Mouse (Mus musculus) urinary bladder, postnatal 14 days (tissue): ENCODE data around the gene Fem1b.
A peak's percentile ranks its signal among the peaks of the same experiment; 100 is the strongest.
"Not testable (repeated sequence)": the region's sequence is repeated elsewhere in the genome, so short reads cannot be mapped to it uniquely, and the experiment has no call there.

ENCODE experiments used
- DNase-seq: peaks from one replicate; pipeline ENCODE4 v3.0.0; 2021; ENCODE audit warnings: low spot score

Fem1b gene

GRCm38 (mm10) chr9:62826456-62826855 lies 14.7 kb upstream of the Fem1b start:
- DNase-seq = no peak

GRCm38 (mm10) chr9:62825791-62826393 lies 14.2 kb upstream of the Fem1b start:
- DNase-seq = no peak

DNA sequence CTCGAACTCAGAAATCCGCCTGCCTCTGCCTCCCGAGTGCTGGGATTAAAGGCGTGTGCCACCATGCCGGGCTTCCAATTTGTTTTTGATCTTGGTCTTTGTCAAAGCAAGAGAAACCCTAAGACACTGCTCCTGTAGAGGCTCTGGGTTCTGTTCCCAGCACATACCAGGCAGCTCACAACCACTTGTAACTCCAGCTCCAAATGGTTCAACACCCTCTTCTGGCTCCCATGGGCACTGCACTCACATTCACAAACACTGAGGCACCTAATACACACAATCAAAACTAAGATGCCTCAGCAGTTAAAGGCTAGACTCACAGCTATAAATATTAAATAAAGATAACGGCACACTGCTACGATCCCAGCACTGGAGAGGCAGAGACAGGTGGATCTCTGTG lies 10.1 kb upstream of the Fem1b start:
- no peak for DNase-seq

GRCm38 (mm10) chr9:62820829-62821228 lies 9.1 kb upstream of the Fem1b start:
- DNase-seq = no peak

DNA sequence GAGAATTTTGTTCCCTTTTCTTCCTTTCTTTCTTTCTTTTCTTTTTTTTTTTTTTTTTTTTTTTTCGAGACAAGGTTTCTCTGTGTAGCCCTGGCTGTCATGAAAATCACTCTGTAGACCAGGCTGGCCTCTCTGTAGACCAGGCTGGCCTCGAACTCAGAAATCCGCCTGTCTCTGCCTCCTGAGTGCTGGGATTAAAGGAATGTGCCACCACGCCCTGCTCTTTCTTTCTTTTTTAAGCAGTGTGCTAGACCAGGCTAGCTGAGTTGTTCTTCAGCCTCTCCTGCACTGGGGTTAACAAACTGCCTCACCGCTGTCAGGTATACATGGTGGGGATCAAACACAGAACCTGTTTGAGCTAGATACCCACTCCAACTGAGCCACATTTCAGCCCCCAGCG lies 8.2 kb upstream of the Fem1b start:
- not testable (repeated sequence) for DNase-seq

- DNase-seq = no peak
Measured at GRCm38 (mm10) chr9:62819494-62819893, 7.8 kb upstream of the Fem1b start.

DNA sequence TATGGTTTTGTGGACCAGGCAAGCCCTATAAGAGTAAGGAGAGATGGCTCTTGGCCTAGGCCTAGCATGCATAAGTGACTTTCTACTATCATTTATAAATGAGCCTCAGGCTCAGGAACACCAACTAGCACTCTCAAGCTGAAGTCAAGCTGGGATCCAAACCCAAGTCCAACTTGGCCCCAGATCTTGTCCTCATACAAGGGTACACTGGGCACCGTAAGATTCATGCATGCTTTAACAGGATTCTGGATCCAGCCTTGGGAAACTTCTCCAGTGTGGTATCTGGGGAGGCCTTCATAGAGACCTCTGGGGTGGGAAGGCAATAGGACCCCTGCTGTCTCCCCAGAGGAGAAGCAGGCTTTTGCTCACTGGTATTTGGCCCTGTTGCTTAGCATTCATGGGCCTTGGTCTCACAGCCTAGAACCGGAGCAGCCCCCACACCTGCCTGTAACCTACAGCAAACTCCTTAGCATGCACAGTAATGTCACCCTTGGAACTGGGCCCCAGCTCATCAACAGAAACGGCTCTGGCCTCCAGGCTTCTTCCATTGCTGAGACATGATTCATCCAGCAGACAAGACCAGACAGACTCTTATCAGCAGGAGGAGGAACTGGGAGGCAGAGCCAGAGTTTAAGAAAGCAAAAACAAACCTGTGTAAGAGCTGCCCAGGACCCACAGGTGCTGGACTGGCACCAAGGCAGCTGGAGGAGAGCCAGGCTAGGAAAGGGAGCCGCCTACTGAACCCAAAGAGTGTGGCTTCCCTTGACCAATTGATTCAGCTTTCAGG lies 6.3 kb upstream of the Fem1b start:
- DNase-seq = peak; percentile 85

GRCm38 (mm10) chr9:62817099-62817571 lies 5.4 kb upstream of the Fem1b start:
- DNase-seq = peak; percentile 72

DNA sequence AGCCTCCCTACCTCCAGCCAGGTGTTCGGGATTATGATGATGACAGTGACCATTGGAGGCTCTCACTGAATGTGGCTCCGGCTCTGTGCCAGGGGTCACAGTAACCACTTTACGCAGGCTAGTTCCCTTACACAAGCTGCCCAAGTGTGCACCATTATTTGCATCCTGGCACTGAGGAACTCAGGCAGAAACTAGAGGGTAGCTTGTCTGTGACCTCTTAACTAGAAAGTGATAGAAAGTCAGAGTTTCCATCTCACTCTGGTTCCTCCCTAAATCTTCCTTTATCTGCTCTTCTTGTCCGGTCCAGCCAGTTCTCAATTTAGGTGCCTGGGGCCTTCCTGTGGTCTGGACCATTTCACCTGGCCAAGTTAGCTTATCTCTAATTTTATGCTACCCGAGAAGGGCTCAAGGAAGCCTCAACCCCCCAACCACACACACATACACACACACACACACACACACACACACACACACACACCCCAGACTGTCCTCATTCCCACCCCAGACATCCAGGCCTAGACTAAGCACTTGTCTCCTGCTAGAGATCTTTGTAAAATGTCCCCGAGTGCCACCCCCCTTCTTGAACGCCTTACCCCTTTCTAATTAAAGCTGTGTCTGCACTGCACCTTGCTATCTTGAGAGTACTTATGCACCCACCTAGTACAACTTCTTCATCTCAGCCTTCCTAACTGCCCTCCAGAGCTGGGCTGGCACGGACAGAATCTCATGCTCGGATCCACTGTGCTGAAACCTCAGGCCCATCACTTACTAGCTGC lies 4.8 kb upstream of the Fem1b start:
- DNase-seq = no peak

GRCm38 (mm10) chr9:62814751-62815150 lies 3.0 kb upstream of the Fem1b start:
- no peak for DNase-seq

DNA sequence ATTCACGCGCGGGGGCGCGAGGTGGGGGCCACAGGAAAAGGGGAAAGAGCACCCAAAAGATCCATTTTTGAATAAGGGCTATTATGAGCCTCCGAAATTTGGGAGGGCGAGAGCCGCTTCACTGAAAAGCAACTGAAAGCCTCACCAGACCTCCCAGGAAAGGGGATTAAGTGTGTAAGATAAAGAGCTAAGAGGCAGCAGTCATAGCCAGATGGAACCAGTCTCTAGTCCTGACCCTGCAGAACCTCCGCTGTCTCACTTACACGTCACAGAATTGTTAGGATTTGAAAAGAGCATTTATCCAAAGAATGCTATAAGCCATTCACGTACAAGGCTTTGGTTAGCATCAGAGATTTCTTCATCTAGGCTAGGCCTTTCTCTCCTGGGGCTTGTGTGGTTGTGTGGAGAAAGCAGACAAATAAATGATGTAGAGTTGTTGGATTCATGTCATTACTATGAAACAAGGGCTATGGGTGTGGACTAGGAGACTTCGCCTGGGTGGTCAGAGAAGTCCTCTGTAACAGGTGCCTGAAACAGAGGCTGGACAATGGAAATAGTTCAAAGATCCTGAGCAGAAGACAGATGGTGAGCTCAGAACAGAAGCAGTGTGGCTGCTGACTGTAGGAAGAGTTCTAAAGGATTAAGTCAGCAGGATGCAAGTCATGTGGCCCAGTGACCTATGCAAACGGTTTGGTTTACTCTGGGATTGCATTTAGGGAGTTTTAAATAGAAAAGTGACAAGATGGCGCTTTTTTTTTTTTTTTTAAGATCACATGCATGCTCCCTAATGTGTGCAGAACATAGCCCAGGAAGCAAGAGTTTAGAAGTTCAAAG lies 699 bp upstream of the Fem1b start:
- DNase-seq = no peak

DNA sequence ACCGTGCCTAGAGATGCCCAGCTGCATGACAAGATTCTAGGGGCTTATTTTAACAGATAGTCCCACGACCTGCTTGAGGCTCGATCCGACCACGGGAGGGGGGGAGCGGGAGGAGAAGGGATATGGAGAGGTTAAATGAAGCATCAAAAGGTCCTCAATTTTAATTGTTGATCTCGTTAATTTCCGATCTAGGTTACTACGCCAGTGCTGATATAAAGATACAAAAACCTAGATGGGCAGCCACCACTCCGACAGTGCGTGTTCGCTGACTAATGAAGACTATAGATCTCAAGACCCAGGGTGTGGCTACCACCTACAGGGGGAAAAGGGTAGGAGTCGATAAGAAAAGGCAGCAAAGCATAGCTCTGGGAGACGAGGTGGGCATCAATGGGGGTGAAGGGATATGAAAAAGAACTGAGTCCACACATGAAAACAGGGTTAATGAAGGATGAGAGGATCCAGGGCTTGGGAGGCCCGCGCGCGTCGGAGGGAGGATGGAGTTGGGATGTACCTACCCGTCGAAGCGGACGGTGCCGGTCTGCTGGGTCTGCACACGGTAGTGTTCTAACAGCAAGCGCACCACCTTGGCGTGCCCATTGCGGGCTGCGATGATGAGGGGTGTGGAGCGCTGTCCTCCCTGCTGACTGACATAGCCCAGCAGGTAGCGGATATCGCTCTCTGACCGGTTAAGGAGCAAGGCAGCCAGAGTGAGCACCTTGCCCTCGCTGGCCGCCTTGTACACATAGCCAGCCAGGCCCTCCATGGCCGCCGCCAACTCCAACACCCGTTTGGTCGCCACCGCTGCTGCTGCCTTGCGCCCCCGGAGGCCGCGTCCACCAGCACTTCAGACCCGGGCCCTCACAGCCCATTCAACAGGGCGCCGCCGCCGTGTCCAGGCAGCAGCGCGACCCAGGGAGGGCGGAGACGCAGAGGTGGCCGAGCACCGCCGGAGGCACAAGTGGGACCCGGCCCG lies 905 bp downstream of the Fem1b start:
- no peak for DNase-seq

DNA sequence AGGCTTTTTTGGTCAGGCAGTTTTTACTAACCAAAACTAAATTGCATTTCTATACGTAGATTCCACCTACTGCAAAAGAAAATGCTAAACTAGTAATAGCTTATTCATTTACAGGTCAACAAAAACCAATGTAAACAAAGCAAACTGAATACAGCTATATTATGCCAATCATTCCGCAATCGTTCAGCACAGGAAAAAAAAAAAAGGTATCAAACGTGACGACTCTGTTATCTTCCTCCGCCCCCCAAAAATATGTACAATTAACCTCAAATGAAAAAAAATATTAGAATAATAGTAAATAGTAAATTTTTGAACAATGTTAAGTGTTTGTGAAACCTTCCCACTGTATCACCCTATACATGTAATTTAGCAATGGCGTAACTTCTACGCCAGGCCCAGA lies 1.6 kb downstream of the Fem1b start:
- DNase-seq = no peak

DNA sequence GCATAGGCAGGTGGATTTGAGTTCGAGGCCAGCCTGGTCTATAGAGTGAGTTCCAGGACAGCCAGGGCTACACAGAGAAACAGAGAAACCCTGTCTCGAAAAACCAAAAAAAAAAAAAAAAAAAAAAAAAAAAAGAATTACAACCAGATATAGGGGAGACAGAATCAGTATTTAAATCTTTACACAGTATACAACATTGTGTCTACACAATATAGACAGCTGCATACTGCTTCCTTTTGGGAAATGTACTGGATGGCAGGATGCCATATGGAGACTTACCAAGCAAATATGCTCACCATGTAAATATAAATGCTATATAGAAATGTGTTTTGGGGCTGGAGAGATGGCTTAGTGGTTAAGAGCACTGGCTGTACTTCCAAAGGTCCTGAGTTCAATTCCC lies 12.5 kb downstream of the Fem1b start:
- DNase-seq = not testable (repeated sequence)

- DNase-seq = no peak
Measured at GRCm38 (mm10) chr9:62789856-62790255, 21.9 kb downstream of the Fem1b start.

DNA sequence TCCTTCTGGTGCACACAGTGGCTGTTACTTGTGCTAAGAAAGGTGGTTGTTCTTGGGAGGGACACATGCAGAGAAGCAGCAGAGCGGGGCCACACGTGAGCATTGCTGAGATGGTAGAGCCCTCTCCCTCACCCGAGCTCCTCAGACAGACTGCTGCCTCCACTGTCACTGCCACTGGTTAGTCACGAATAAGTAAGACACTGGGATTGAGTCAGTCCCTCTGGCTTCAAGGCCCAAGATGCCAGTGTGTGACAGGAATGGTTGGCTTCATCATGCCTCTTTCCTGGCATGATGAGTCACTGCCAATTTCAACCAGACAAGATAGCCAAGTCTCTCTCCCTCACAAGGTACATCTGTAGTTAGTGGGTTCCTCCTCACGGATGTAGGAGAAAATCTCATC lies 25.0 kb downstream of the Fem1b start:
- DNase-seq = no peak

DNA sequence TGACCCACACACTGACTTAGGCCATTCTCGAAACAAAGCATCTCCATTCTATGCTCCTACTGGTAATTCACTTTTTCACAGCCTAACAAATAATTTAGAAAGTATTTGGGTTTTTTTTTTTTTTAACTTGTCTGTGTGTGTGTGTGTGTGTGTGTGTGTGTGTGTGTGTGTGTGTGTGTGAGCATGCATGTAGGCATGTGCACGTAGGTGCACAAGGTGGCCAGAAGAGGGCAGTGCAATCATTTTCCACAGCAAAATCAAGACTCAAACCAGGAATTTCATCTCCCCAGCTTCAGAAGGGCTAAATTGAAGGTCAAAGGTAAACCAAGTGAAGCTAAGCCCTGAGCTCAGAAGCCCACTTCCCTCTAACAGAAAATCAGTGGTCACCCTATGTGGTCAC lies 27.5 kb downstream of the Fem1b start:
- DNase-seq = no peak

DNA sequence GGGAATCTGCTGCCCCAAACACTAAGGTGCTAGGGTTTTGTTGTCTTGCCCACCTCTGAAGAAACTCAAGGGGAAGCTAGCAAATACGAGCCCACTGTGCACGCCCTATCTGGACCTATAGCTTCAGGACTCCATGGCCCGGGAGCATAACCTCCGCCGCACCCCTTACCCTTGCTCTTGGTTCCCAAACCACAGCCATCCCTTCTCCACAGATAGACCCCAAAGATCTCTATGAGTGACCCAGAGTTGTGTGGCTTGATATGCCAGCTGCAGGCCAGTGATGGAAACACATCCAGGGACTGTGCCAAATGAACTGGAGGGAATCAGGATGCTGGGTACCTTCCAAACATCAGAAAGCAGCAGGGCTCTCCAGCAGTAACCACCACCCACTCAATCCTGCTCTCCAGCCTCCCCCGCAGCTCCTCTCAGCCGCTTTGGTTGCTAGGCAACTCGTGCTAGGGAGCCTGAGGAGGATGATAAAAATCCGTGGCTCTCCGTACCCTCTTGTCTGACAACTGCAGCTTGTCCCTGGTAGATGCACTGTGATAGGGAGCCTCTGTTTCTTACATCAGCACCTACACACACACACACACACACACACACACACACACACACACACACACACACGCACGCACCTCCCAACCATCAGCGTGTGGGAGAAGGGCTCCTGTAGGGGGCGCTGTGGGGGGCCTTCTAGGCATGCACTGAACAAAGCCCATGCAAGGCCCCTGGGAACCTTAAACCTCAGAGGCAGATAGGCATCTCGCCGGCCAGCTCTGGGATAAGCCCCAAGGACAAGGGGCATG lies 28.6 kb downstream of the Fem1b start:
- no peak for DNase-seq

DNA sequence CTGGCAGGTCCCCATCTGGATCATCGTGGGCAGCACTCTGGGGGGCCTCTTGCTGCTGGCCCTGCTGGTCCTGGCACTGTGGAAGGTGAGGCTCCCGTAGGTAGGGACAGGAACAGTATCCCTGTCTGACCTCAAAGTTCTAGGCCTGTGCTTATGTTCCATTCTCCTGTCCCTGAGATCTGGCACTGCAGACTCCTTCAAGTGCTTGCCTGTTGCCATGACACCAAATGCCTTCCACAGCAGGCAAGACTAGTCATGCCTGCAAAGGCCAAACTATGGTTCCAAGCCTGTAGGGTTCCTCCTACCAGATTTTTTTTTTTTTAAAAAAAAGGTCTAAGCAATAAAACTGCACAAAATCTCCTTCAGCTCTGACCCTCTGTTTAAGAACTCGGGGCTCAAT lies 29.8 kb downstream of the Fem1b start:
- peak; percentile 54 for DNase-seq

DNA sequence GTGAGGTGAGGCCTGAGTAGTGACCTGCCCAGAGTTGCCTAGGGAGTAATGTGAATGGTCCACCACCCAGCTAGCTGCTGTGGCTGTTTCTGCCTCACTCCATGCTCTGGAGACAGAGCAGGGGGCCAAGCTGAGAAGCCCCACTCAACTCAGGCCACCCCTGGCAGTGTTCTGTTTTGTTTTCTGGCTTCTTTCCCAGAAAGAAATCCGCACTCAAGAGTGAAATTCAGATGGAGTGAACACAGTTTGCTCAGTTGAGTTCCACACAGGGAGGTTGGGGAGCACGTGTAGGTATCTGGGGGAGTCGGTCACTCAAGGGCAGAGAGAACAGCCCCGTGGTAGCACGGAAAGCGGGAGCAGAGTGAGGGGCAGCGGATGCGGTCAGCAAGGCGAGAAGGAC lies 33.0 kb downstream of the Fem1b start:
- DNase-seq = no peak
